Mouse (Mus musculus): ENCODE measurements around the gene Atp6v0a2. TPM values are rescaled to one million over a fixed set of nuclear protein-coding genes. Genes with fewer than 3 reads are reported as not detected.
"Not testable (repeated sequence)": the region's sequence is repeated elsewhere in the genome, so short reads cannot be mapped to it uniquely, and the experiment has no call there.

Gene Atp6v0a2
- total RNA-seq (2021) (10 to 100 TPM; 53.4 to 55.2 TPM), polyA plus RNA-seq (2012; rRNA removed) (28.7 and 47.7 TPM in 2 replicates)
- long read RNA-seq, full-length matches to known transcripts, result 86 of 99 reads
- long read RNA-seq, partial matches to known transcripts, result 8 of 99 reads
- long read RNA-seq, other reads (novel, unspliced or antisense), result 5 of 99 reads

DNA sequence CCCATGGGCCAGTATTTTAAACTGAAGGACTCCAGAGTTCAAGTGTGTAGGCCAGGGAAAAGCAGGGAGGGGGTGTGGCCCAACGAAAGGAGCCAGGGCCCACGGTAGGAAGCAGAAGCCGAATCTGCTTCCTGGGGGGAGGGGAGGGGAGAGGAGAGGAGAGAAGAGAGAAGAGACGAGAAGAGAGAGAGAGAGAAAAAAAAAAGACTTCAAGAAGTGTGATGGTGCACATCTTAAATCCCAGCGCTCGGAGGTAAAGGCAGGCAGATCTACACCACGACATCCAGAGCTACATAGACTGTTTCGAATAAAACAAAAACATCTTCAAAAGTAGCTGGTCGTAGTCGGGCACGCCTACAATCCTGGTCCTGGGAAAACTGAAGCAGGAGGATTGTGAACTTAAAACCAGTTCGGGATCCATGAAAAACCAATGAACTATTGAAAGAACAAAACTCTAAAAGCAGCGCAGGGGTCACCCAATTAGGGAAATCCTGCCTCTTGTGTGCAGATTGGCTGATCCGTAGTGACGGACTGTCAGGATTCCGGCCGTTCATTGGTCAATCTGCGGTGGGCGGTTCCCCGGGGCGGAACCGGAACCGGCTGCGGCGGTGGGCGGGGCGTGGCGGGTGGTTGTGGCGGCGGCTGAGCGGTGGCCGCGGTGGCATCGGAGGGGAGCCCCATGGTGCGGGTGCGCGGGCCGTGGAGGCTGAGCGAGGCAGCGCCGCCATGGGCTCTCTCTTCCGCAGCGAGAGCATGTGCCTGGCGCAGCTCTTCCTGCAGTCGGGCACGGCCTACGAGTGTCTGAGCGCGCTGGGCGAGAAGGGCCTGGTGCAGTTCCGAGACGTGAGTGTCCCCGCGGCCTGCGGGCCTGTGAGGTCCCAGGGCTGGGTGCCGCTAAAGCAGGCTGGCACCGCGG, at the start of gene Atp6v0a2:
Atp6v0a2 (plus strand) TSS at position 129 of the 916 bp plus-strand sequence.
- Histone ChIP-seq H3K36me3 (ENCODE audit: control insufficient read depth, insufficient read depth, low read length) (no peaks in the 10 kb centered on the region), H3K4me1 (ENCODE audit: control insufficient read depth, insufficient read depth, low read length) (peaks cover 11% of the 10 kb centered on the region), H3K27ac (peak within 1 kb of the TSS; percentile 89), H3K27me3 (ENCODE audit: control insufficient read depth, insufficient read depth, low read length) (no peaks in the 10 kb centered on the region), H3K4me3 (peak within 1 kb of the TSS; percentile 89), H3K79me2 (replicated peaks; ENCODE audit: control insufficient read depth, insufficient read depth, low read length) (peaks cover 4% of the 10 kb centered on the region; the same call in 1 of the 2 replicates), H3K9ac (ENCODE audit: low read depth, low read length) (peak within 1 kb of the TSS; percentile 95)
- TF ChIP-seq CTCF (IDR thresholded peaks at IDR 0.05), result no peak
- TF ChIP-seq POLR2A (IDR thresholded peaks at IDR 0.05; ENCODE audit: insufficient read depth, low read depth, low read length), result peak; percentile 72
- peak; percentile 95 to 98 for DNase-seq
- intact Hi-C loops (cut with DNase I), result loop anchor here (2.0 kb wide), 1 partner anchor 30 kb away; no protein-coding TSS in a partner anchor
- under 1% methylated on average over 54 of the region's 58 CpGs for WGBS

DNA sequence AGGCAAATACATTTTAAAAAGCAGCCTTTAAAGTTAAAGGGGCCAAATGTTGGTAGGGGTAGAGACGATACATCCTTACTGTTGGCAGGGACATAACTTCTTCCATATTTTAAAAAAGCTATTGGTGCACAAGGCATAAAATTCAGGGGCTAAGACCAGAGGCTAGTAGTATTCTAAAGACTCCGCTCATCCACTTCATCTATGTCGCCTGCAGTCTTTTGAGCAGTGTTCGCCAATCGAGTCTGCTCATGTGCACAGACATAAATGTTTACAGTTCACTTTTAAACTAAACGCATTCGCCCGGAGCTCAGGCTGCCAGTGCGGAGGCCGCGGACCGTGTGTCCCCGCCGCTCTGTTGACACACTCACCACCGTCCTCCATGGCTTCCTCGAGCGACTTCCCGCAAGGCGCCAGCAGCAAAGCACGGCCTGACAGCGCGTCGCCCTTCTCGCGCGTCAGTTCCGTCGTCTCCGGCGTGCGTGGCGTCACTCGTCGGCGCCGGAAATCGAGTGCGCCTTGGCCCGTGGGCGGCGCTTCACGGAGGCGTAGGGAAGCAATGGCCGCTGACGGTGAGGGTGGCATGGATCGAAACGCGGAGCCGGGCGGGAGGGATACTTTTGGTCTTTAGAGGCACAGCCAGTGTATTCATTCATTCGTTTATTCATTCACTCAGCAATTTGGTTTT, 49.6 kb upstream of the Atp6v0a2 start, which contains the start of the genes Eif2b1 and Gtf2h3:
Eif2b1 (minus strand) TSS at position 499 of the 685 bp plus-strand sequence.
Gtf2h3 (plus strand) TSS at position 508 of the 685 bp plus-strand sequence.
- Histone ChIP-seq H3K27ac (peak within 1 kb of the TSS; percentile 69), H3K4me3 (peak within 1 kb of the TSS; percentile 75), H3K4me1 (ENCODE audit: control insufficient read depth, insufficient read depth, low read length) (peaks cover 2% of the 10 kb centered on the region; the same call in 1 of the 2 replicates), H3K9ac (ENCODE audit: low read depth, low read length) (peak within 1 kb of the TSS; percentile 65), H3K36me3 (ENCODE audit: control insufficient read depth, insufficient read depth, low read length) (peaks cover 3% of the 10 kb centered on the region), H3K79me2 (replicated peaks; ENCODE audit: control insufficient read depth, insufficient read depth, low read length) (no peaks in the 10 kb centered on the region), H3K27me3 (ENCODE audit: control insufficient read depth, insufficient read depth, low read length) (no peaks in the 10 kb centered on the region)
- DNase-seq, result peak; percentile 94 to 97
- TF ChIP-seq POLR2A (IDR thresholded peaks at IDR 0.05; ENCODE audit: insufficient read depth, low read depth, low read length) (peak; percentile 94), EP300 (IDR thresholded peaks at IDR 0.05; ENCODE audit: insufficient read depth, low read depth, low read length) (peak; percentile 71; the same call in 1 of the 2 replicates), CTCF (IDR thresholded peaks at IDR 0.05) (peak; percentile 6; the same call in 1 of the 2 replicates)
- intact Hi-C loops (cut with DNase I), result no loop called here
- WGBS, result 1% methylated on average over 51 of the region's 51 CpGs

DNA sequence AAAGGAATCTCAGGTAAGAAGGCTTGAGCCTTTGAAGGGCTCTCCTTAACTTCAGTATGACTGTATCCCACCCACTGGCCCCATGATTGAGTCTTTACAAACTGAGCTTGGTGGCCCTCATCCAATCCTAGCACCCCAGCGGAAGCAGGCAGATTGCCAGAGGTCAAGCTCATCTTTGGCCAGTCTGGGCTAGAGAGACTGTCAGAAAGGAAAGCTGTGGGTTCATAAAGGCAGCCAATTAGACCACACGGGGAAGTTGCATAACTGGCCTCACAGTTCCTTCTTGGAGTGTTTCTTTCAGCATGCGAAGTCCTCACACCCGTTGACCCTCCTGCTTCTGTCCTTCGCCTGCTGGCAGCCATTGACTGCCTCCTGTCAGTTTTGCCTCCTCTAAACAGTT, 45.9 kb upstream of the Atp6v0a2 start:
- Histone ChIP-seq H3K36me3 (ENCODE audit: control insufficient read depth, insufficient read depth, low read length) (peaks cover 3% of the 10 kb centered on the region), H3K9ac (ENCODE audit: low read depth, low read length) (no peak overlapping the region), H3K27me3 (ENCODE audit: control insufficient read depth, insufficient read depth, low read length) (no peaks in the 10 kb centered on the region), H3K4me1 (ENCODE audit: control insufficient read depth, insufficient read depth, low read length) (peaks cover 2% of the 10 kb centered on the region; the same call in 1 of the 2 replicates), H3K79me2 (replicated peaks; ENCODE audit: control insufficient read depth, insufficient read depth, low read length) (no peaks in the 10 kb centered on the region), H3K27ac (no peak overlapping the region), H3K4me3 (no peak overlapping the region)
- intact Hi-C loops (cut with DNase I), result no loop called here
- WGBS, result 77% methylated on average over 5 of the region's 5 CpGs
- DNase-seq, result peak in 1 of 2 experiments; percentile 36
- TF ChIP-seq CTCF (IDR thresholded peaks at IDR 0.05), result no peak
- TF ChIP-seq EP300 (IDR thresholded peaks at IDR 0.05; ENCODE audit: insufficient read depth, low read depth, low read length), result no peak
- TF ChIP-seq POLR2A (IDR thresholded peaks at IDR 0.05; ENCODE audit: insufficient read depth, low read depth, low read length), result no peak

DNA sequence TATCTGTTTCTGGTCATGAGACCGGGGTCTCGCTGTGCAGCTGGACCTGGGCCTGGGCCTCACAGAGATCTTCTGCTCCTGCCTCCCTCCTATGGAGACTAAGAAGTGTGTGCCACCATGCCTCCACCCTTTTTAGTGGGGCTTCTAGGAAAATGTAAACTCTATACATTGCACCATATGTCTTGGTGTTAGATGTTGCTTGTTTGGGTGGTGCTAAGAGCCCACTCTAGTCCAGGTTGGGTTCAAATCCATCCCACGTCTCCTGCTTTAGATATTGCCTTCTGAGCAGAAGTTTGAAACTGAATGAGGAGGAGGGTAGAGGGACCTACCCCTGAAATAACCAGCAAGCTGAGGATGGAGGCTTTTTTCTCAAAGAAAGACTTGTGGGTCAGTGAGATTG, 35.6 kb upstream of the Atp6v0a2 start:
- no peaks in the 10 kb centered on the region for H3K79me2 ChIP-seq (replicated peaks; ENCODE audit: control insufficient read depth, insufficient read depth, low read length)
- H3K27ac ChIP-seq, result no peak overlapping the region
- no peaks in the 10 kb centered on the region for H3K4me1 ChIP-seq (ENCODE audit: control insufficient read depth, insufficient read depth, low read length)
- no peak overlapping the region for H3K4me3 ChIP-seq
- H3K36me3 ChIP-seq (ENCODE audit: control insufficient read depth, insufficient read depth, low read length), result no peaks in the 10 kb centered on the region
- TF ChIP-seq EP300 (IDR thresholded peaks at IDR 0.05; ENCODE audit: insufficient read depth, low read depth, low read length) (no peak), CTCF (IDR thresholded peaks at IDR 0.05) (no peak), POLR2A (IDR thresholded peaks at IDR 0.05; ENCODE audit: insufficient read depth, low read depth, low read length) (no peak)
- H3K27me3 ChIP-seq (ENCODE audit: control insufficient read depth, insufficient read depth, low read length), result no peaks in the 10 kb centered on the region
- H3K9ac ChIP-seq (ENCODE audit: low read depth, low read length), result no peak overlapping the region
- 96% methylated on average over 3 of the region's 3 CpGs for WGBS
- no peak for DNase-seq
- intact Hi-C loops (cut with DNase I), result no loop called here

DNA sequence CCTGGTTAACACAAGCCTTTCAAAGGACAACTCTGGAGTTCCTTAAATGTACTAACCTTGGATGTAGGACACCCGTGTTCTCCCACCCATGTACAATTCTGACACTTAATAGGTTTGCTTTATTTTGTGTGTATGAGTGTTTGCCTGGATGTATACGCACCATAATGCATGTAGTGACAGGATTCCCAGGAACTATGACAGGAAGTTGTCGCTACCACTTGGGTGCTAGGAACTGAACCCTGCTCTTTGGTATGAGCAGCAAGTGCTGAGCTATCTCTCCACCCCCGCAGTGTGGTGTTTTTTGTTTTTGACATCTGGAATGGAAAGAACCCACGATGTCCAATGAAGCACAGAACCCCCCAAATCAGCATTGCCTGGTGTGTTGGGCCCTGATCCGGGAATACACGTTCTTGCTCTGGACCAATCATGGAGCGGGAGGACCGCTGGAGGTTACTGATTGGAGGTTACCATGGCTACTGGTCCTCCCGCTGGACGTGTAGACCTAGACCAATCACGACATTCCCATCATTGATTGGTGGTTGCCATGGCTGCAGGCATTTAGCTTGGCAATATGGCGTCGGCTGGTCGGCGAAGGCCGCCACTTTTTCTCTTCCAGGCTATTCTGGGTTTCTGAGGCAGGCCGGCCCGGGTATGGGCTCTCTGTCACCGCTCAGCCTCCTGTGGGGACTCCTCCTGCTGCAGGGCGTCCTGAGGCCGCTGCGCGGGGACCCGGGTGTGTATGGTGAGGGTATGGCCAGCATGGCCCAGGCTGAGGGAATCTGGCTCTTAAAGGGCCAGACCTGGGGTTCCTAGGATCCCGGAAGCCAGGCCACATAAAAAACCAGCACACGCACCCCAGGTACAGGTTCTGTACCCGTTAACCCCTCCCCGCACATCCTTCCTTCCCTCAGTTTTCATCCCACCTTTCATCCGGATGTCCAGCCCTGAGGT, 29.9 kb upstream of the Atp6v0a2 start:
- Histone ChIP-seq H3K36me3 (ENCODE audit: control insufficient read depth, insufficient read depth, low read length) (no peaks in the 10 kb centered on the region), H3K79me2 (replicated peaks; ENCODE audit: control insufficient read depth, insufficient read depth, low read length) (no peaks in the 10 kb centered on the region), H3K9ac (ENCODE audit: low read depth, low read length) (peak overlapping the region; percentile 59; the same call in 1 of the 2 replicates), H3K4me1 (ENCODE audit: control insufficient read depth, insufficient read depth, low read length) (peaks cover 5% of the 10 kb centered on the region; the same call in 1 of the 2 replicates), H3K4me3 (peak overlapping the region; percentile 77), H3K27me3 (ENCODE audit: control insufficient read depth, insufficient read depth, low read length) (no peaks in the 10 kb centered on the region), H3K27ac (no peak overlapping the region; the same call in 1 of the 2 replicates)
- DNase-seq, result peak; percentile 87 to 93
- intact Hi-C loops (cut with DNase I), result loop anchor here (2.0 kb wide), 1 partner anchor 30 kb away; the partner anchor contains the start of gene Atp6v0a2
- WGBS, result 8% methylated on average over 30 of the region's 30 CpGs
- TF ChIP-seq POLR2A (IDR thresholded peaks at IDR 0.05; ENCODE audit: insufficient read depth, low read depth, low read length), result peak; percentile 41; the same call in 1 of the 2 replicates
- TF ChIP-seq CTCF (IDR thresholded peaks at IDR 0.05), result no peak
- no peak for TF ChIP-seq EP300 (IDR thresholded peaks at IDR 0.05; ENCODE audit: insufficient read depth, low read depth, low read length)

DNA sequence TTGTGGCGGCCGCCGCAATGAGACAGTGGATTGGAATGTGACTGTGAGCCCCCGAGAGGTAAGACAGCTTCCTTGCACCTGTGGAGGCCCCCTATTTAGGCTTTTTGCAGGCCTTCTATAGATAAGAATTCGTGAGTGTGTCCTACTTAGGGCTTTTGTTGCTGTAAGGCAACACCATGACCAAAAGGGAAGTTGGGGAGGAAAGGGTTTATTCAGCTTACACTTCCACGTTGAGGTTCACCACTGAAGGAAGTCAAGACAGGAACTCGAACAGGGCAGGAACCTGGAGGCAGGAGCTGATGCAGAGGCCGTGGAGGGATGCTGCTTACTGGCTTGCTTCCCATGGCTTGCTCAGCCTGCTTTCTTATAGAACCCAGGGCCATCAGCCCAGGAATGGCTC, 28.6 kb upstream of the Atp6v0a2 start:
- 52% methylated on average over 8 of the region's 8 CpGs for WGBS
- not testable (repeated sequence) for H3K79me2 ChIP-seq (replicated peaks; ENCODE audit: control insufficient read depth, insufficient read depth, low read length); DNase-seq; H3K9ac ChIP-seq (ENCODE audit: low read depth, low read length); H3K27ac ChIP-seq; H3K27me3 ChIP-seq (ENCODE audit: control insufficient read depth, insufficient read depth, low read length); H3K4me1 ChIP-seq (ENCODE audit: control insufficient read depth, insufficient read depth, low read length); H3K4me3 ChIP-seq; H3K36me3 ChIP-seq (ENCODE audit: control insufficient read depth, insufficient read depth, low read length)
- intact Hi-C loops (cut with DNase I), result loop anchor here (2.0 to 5.0 kb wide), 2 partner anchors 29 to 268 kb away; partner anchors contain the start of gene Atp6v0a2

All from heart, adult 2 months (tissue).